Mouse (Mus musculus) mouse trophoblast stem cell (cell line): ENCODE data around the gene Sdk2.

Source experiments
- in situ Hi-C, 2 experiments: fragments of 300-500 bp; cut with MseI, MboI; formaldehyde crosslinking; loops; 2 replicates in 1 of 2; 3 replicates in 1 of 2; pipeline ENCODE4 v1.15.1; 2025

Gene Sdk2

DNA sequence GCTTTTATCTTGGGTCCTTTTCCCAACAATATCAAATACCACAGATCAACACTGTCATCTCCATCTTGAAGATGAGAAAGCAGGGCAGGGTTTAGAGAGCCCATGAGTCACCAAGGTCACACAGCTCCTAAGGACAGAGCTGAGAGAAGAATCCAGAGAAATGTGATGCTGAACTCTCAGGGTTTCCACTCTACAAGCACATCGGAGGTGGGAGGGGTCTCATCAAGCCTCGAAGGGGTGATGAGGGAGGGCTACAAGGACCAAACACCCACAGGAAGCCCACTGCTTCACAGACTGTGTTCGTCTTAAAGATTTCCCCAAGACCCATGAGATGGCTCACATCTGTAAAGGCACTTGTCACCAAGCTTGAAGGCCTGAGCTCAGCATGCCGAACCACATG is 320.9 kb downstream of the Sdk2 start:
- in situ Hi-C loops = no loop called here

DNA sequence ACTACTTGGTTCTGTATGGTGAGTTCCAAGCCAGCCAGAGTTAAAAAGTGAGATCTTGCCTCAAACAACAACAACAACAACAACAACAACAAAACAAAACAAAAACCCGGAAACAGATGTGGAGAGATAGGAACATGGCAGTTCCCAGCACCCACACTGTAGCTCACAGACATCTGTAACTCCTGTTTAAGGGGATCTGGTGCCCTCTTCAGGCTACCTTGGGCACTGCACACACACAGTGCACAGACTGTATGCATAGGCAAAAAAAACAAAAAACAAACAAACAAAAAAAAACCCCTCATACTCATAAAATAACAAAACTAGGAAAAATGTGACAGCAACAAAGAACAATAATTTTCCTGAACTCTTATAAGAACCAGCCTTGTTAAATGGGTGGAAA is 323.8 kb downstream of the Sdk2 start:
- in situ Hi-C loops = no loop called here

DNA sequence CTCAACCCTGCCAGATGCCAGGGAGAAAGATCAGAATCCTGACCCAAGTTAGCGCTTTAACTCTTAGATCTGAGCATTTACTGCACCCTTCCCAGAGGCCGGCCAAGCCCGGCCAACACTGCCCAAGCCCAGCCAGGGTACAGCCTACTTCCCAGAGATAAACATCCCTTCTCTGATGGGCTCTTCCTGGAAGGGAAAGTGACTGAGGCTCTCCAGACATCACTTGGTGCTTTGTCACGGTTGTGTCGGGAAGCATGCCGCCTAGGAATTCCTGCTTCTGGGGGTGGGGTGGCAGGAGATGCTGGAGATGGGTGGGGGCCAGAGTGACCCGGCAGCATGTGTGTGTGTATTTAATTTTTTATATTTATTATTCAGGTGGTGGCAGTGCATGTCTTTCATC is 326.7 kb downstream of the Sdk2 start:
- in situ Hi-C loops = no loop called here

DNA sequence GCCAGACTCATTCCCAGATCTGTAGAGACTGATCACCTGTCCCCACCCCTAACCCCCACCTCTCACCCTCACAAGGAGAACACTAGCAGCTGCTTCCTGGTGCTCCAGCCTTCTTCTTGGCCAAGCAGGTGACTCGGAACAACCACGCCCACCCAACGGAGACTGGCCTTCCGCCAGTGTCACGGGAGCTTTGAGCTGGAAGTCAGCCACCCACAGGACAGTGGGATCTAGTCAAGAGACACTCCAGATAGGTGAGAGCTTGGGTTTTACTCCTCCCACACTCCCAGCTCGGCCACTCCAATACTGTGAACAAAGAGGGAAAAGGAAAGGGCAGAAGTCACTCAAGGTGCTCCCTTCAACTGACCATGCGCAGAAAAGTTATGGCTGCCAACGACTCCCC is 327.6 kb downstream of the Sdk2 start:
- in situ Hi-C loops = no loop called here

DNA sequence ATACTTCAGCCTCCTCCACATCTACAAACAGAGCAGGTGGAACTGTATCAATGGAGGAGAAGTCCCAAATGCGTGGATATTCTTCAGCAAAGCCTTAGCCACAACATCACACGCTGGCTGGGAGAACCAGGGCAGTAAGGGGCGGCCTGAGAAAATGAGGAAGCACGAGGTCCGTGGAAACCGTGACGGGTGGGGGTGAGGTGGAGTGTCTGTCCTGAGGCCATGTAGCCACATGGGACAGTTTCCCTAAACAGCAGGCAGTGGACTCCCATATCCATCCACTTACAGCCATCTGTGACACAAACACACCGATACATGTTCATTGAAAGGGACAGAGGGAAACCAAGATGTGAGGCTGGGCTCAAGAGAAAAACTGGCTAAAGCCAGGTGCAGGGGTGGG is 328.9 kb downstream of the Sdk2 start:
- in situ Hi-C loops = no loop called here

DNA sequence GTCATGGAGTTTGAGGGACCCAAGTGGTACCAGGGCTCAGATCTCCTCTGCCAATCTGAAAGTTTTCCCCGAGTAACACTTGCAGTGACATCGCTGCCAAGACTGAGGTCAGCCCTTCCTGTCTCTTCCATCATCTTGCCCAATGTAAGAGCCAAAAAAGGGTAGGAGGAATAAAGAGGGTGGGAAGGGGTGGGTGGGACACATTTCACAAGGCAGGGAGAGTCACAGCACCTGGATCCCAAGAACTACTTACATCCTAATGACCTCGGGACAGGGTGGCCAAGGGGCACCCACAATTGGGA is 329.3 kb downstream of the Sdk2 start:
- in situ Hi-C loops = no loop called here

DNA sequence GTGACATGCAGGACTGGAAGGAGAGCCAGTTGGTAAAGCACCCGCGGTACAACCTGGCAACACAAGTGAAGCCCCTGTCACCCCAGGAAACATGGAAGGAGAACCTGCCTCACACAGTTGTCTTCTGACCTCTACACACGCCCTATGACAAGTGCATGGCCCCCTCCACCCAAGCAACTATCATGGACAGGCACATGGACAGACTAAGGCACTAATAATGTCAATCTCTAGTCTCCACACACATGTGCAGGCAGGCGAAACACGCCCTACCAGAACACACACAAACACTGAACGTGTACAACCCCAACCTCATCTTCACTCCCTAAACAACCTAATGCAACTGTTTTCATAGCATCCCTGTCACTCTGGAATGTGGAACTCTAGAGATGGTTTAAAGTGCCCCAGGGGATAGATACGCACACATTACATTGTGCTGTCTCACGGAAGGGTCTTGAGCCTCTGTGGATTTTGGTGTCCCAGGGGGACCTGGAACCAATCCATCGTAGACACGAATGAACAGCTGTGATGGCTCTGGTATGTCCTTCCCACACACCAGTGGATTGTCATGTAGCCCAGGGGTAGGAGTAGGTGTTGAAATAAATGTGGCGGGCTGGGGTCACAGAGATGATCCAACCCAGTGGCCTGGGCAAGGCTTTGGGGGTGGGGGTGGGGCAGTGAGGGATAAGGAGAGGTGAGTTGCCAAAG is 329.8 kb downstream of the Sdk2 start:
- in situ Hi-C loops = no loop called here

DNA sequence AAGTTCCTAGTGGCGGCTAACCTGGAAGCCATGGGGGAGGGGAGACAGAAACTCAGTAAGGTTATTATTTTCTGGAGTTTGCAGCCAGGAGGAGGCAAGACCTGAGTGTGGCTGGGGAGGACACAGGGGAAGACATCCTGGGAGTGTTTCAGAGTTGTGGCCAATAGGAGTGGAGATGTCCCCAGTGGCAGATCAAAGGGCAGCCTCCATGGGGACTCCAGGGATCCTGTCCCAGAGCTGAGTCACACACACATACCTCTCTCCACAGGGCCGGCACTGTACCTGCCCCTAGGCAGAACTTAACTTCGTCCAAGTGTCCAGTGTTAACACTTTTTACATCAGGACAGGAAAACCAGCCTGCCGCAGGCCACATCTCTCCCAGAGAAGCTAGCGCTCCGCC is 331.7 kb downstream of the Sdk2 start:
- in situ Hi-C loops = no loop called here

DNA sequence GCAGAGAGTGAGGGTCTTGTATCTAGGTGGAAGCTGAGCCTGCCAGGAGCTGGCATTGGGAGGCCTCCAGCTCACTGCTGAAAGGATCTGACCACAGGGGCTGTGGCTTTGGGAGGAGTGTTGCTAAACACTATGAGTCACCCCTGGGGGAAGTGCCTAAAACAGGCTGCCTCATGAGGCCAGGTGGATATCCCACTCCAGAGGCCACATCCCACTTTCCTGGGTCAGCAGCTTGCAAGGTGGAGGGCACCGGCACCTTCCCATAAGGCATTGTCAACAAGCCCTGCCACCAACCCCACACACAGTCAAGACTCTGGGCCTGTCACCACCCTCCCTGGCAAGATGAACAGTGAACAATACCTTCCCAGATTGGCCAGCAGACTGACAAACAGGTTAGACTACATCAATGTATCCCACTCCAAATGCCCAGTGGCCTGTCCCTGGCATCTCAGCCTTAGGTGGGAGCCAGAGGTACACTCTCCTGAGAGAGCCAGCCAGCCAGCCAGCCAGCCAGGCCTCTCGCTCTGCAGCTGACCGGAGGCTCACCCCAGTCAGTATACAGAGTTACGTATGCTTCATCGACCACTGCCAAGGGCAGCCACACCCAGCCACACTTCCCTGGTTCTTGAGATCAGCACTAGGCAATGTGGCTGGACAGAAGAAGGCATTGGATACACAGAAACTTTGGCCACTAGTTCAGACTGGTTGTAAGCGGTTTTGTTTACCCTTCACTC is 333.0 kb downstream of the Sdk2 start:
- in situ Hi-C loops = no loop called here

DNA sequence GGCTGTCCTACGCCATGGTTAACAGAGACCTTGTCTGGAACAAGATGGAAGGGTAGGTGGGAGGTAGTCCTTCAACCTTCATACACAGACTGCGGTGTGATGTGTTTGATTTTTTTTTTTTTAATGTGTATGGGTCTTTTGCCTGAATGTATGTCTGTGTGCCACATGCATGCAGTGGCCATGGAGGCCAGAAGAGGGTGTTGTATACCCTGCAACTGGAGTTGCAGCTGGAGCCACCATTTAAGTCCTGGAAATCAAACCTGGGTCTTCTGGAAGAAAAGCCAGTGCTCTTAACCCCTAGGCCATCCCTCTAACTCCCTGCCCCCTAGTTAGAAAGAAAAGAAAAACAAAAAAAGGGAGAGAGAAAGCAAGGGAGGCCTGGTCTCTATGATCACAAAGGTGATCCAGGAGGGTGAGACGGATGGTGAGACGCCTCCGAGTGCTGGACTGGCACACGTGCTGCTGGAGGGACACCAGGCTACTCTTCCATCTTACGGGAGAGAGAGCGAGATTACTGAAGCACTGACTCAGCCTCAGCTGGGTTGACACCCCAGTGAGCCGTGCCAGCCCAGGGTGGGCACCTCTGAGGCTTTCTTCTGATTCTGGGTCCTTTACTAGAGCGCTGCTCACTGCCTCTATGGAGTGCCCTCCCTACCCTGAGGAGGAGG is 334.8 kb downstream of the Sdk2 start:
- in situ Hi-C loops = no loop called here

DNA sequence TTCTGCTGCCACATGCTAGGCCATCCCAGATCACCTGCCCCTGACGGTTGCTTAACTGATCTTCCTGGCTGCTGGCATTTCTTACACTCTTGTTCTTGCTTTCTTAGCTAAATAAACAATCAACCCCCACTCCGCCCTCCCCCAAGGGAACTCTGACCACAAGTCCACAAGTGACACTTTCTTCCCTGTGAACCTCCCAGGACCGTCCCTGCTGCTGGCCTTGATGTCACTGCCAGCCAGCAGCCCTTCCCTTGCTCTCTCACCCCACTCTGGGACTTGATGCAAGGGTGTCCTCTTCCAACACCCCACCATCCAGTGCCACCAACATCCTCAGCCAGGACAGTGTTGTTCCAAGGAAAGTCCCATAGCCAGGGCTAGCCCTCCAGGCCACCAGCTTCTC is 336.0 kb downstream of the Sdk2 start:
- in situ Hi-C loops = no loop called here

DNA sequence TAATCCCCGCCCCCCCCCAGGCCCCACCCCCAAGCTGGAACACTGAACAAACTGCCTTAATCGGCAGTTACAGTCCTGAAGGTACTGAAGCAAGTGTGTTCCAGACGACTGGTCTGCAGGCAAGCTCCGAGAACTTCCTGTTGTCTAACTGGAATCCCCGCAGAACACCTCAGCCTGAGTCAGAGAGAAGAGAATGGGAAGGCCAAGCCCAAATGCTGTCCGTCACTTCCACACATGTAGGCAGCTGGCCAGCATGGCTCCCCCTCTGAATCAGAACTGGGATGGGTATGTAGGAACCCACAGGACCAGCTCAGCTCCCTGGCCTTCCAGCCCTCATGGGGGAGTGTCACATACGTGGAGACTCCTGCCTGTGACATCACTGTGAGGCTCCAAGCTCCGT is 336.9 kb downstream of the Sdk2 start:
- in situ Hi-C loops = no loop called here

DNA sequence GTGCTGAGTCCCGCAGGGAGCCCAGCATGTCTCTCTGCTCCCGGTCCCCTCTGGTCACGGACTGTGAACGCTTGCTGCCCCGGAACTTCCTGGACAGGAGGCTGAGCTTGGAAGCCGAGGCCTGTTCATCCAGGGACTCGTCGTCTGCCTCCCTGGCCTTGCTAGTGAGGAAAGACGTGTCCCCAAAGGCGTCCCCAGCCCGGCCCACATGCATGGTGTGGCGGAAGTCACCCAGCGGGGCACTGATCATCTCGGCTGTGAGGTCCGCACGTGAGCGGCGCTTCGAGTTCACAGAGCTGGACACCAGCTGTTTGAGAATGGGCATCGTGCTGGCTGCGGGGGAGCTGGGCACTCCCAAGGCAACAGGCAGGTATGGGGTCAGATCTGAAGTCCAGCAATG is 337.6 kb downstream of the Sdk2 start:
- in situ Hi-C loops = no loop called here

DNA sequence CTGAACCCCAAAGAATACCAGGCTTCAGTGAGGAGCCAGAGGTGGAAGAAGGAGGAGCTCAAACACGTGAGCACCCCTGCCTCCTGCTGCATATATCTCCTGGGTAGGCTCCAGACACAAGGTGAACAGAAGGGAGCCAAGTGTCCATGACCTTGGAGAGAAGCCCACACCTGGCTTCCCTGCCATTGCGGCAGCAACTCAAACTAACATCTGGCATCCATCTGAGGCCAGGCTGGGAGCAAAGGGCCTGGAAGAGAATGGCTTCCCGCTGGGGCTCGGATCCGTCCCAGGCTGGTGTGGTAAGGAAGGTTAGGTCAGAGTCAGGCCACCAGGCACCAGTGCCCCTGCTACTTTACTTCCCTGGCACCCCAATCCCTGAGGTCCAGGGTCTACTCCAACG is 338.9 kb downstream of the Sdk2 start:
- in situ Hi-C loops = no loop called here

DNA sequence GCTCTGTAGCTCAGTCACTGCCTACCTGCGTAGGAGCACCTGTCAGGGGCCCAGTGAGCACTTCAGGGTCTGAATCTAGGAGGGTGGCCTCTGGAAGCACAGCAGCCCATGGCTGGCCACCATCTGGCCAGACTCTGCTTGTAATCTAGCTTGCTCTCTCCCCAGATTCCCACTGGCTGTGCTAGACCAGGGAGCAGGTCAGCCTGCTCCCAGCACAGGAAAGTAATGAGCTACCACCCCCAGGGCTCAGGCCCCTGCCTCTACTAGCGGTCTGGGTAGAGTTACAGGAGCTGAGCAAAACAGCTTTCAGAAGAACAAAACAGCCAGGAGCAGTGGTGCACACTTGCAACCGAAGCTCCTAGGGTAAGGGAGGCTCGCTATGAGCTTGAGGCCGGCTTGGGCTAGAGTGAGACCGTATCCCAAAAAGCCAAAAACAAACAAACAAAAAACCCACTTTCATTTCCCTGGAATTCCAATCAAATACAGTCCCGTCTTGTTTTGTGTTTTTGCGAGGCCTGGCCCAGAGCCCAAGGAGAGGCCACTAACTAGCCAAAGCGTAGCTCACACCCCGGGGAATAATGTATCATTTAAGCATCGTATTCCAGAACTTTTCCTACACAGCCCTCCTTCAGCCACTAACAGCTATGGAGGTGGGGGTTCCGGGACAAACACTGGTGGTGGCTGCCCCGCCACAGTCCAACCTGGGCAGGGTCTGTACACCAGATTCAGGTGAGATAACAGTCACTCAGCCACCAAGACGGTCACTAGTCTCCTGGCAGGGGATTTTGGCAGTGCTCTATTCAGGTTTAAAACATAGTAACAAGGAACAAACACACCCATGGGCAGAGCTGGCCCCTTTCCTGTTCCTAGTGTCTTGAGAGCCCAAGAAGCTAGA is 339.6 kb downstream of the Sdk2 start:
- in situ Hi-C loops = no loop called here
